Mouse (Mus musculus): ENCODE data around the gene Anapc5.
A peak's percentile ranks its signal among the peaks of the same experiment; 100 is the strongest.

GRCm38 (mm10) chr5:122780791-122781432, 40.2 kb downstream of the Anapc5 start:
- TF ChIP-seq POLR2A (IDR thresholded peaks at IDR 0.05; ENCODE audit: insufficient read depth, low read length) (no peak), CTCF (IDR thresholded peaks at IDR 0.05; ENCODE audit: low read depth, low read length) (peak; percentile 66), EP300 (IDR thresholded peaks at IDR 0.05; ENCODE audit: insufficient read depth, low read depth, low read length) (no peak)
